Mouse (Mus musculus) left cerebral cortex, adult 2 months (tissue): ENCODE data around the gene Nim1k. TPM values are rescaled to one million over a fixed set of nuclear protein-coding genes. Genes with fewer than 3 reads are reported as not detected.

Source experiments
- DNase-seq, 2 experiments: peaks; one replicate each; pipeline ENCODE4 v3.0.0; 2021 to 2022; ENCODE audit warnings: low spot score in 2 of 2, mixed read lengths in 1 of 2; ENCODE audit errors: extremely low spot score in 1 of 2
- H3K27ac ChIP-seq: fragments of 200-600 bp; 2 replicates; pipeline ENCODE4 v1.8.1; 2022
- H3K4me3 ChIP-seq: fragments of 200-600 bp; 2 replicates; pipeline ENCODE4 v1.8.1; 2022
- CTCF ChIP-seq: fragments of 200-600 bp; IDR thresholded peaks from 2 replicates; pipeline ENCODE4 v1.8.1; 2022; ENCODE audit warnings: antibody characterized with exemption, mild to moderate bottlenecking, moderate library complexity
- intact Hi-C: fragments of 180-260 bp; cut with DNase I; formaldehyde crosslinking; loops from one replicate; pipeline ENCODE4 v1.15.1; 2025
- total RNA-seq, 2 experiments: library from RNA; stranded (reverse); gene quantifications; 2 replicates each; pipeline ENCODE4 v1.2.3; 2021

Nim1k gene
- total RNA-seq, 2 experiments from 2014 or later: 12.9 to 16.8 TPM

DNA sequence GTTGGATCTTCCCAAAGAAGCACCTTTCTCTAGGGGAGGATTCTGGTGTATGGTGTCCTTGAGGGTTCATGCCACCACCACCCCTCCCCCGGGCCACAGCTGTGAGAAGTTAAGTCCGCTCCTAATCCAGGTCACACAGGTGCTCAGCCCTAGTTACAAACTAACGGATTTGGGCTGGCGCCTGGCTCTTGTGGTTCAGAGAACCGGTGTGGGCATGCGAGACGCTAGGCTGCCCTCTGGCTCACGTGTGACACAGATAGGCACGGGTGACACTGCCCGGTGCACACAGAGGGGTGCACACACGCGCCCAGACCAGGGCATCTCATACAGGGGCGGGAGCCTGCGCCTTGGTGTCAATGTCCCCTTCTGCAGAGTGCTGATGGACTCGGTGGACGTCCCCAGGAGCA is 538 bp downstream of the Nim1k start:
- peak overlapping the region; percentile 95 for H3K27ac ChIP-seq
- no peak for TF ChIP-seq CTCF
- intact Hi-C loops: loop anchor here (2.0 kb wide), 1 partner anchor 64 kb away; the partner anchor contains the start of gene Hmgcs1
- peak; percentile 40 to 41 for DNase-seq
- H3K4me3 ChIP-seq: peak overlapping the region; percentile 72

- no peak for TF ChIP-seq CTCF
- no peak for DNase-seq
- H3K27ac ChIP-seq: peak overlapping the region; percentile 95
- peak overlapping the region; percentile 72 for H3K4me3 ChIP-seq
- intact Hi-C loops: loop anchor here (2.0 kb wide), 1 partner anchor 64 kb away; the partner anchor contains the start of gene Hmgcs1
Measured at GRCm38 (mm10) chr13:119754635-119755020, 1.1 kb downstream of the Nim1k start.

GRCm38 (mm10) chr13:119753859-119754634 is 1.6 kb downstream of the Nim1k start:
- no peak for DNase-seq
- intact Hi-C loops: loop anchor here (2.0 kb wide), 1 partner anchor 63 kb away; the partner anchor contains the start of gene Hmgcs1
- no peak; the same call in 1 of the 2 replicates for TF ChIP-seq CTCF
- Histone ChIP-seq H3K27ac (peak overlapping the region; percentile 95; the same call in 1 of the 2 replicates), H3K4me3 (peak overlapping the region; percentile 72)

DNA sequence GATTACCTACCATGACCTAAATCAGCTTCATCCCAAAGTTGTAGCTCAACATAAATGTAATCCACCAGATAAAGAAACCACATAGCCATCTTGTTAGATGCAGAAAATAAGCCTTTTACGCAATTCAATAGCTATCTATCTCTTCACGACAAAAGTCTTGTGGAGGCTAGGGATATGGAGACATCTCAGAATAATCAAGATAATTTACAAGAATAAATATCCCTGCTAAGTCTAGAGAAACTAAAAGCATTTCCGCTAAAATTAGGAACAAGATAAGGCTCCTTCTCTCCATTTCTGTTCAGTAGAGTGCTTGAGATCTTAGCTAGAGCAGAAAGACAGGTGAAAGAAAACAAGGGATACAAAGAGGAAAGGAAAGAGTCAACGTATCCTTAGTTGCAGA is 8.8 kb downstream of the Nim1k start:
- no peak for DNase-seq
- intact Hi-C loops: no loop called here
- no peak for TF ChIP-seq CTCF
- H3K27ac ChIP-seq: no peak overlapping the region
- H3K4me3 ChIP-seq: no peak overlapping the region

DNA sequence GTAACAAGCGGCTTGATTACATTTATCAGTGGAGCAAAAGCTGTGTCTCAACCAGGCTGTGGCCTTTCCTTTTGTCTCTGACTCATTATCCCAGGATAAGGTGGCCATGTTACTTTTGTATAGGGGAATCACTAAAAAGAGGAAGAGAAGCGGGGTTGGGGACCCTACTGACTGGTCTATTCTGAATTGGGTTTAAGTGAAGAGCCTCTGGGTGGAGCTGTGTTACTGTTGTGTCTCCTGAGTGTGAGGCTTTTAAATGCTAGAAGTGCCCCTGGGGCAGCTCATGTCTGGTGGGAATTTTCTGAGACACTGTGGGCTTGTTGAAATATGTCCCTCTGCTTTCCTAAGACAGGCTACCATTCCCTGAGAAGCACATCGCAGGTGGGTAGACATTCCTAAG is 12.2 kb downstream of the Nim1k start:
- Histone ChIP-seq H3K4me3 (no peak overlapping the region), H3K27ac (peak overlapping the region; percentile 64)
- intact Hi-C loops: loop anchor here (2.0 to 5.0 kb wide), 2 partner anchors 13 to 96 kb away; no protein-coding TSS in a partner anchor
- DNase-seq: no peak
- no peak; the same call in 1 of the 2 replicates for TF ChIP-seq CTCF

GRCm38 (mm10) chr13:119742711-119743415 is 12.8 kb downstream of the Nim1k start:
- DNase-seq: no peak

GRCm38 (mm10) chr13:119741390-119742237 is 14.1 kb downstream of the Nim1k start:
- no peak for DNase-seq
- no peak for TF ChIP-seq CTCF

More at GRCm38 (mm10) chr13:119742711-119743415, 12.8 kb downstream of the Nim1k start:
- intact Hi-C loops: loop anchor here (2.0 to 5.0 kb wide), 2 partner anchors 14 to 96 kb away; no protein-coding TSS in a partner anchor
- no peak overlapping the region for H3K4me3 ChIP-seq
- TF ChIP-seq CTCF: no peak
- peak overlapping the region; percentile 64 for H3K27ac ChIP-seq

DNA sequence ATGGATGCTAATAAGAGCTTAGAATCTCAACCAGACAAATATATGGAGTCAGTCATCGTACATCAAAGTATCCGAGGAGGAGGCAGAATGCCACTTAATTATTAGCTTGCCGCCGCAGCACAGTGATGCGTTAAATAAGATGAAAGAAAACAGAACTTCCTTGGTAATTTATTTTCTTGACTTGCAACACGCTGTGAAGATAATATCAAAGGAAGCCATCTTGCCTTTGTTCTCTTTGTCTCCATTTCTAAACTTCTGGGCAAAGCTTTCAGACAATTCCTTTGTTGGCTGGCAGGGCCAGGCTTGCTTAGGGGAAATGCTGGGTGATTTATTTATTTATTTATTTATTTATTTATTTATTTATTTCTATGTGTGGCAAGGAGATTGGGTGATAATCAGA is 24.2 kb downstream of the Nim1k start:
- DNase-seq: no peak
- TF ChIP-seq CTCF: no peak
- no peak overlapping the region for H3K4me3 ChIP-seq
- H3K27ac ChIP-seq: no peak overlapping the region
- intact Hi-C loops: no loop called here

More at GRCm38 (mm10) chr13:119741390-119742237, 14.1 kb downstream of the Nim1k start:
- intact Hi-C loops: loop anchor here (2.0 to 5.0 kb wide), 3 partner anchors 15 to 94 kb away; partner anchors contain the start of gene Zfp131
- Histone ChIP-seq H3K4me3 (peak overlapping the region; percentile 31), H3K27ac (peak overlapping the region; percentile 58; the same call in 1 of the 2 replicates)

- no peak for TF ChIP-seq CTCF
- intact Hi-C loops: loop anchor here (5.0 kb wide), 1 partner anchor 87 kb away; no protein-coding TSS in a partner anchor
- DNase-seq: no peak
- H3K27ac ChIP-seq: no peak overlapping the region
- no peak overlapping the region for H3K4me3 ChIP-seq
Measured at GRCm38 (mm10) chr13:119729406-119729805, 26.3 kb downstream of the Nim1k start.

DNA sequence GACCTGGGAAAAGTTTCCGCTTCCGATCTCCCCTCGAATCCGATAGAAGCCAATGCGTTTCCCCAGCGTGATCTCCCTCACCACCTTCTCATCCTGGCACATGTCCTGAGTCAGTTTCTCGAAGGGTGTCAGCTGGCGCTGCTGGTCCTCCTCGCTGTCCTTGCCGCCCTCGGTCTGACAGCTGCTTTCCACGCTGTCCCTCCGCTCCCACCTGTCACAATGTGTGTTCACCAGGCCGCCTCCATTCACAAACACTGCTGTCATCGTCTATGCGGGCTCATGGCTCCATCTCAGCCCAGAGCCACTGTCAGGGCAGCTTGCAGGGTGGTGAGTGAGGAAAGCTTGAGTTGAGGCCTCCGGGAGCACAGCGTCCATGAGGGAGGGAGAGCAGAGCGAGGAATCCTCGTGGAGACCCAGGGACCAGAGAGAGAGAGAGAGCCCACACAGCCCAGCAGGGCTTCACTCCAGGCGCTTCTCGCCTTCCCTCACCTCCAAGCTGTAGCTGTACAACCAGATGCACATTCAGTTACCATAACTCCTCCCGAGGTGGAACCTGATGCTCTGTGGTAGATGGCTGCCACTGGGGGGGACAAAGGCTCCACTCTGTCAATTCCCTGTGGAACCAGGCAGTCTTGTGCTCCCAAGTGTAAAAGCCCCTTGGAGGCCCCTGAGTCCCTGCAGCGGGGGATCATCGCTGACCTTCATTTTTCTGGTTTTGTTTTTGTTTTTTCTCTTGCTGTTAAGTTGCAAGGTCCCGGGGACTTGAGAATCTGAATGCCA is 27.9 kb downstream of the Nim1k start:
- intact Hi-C loops: loop anchor here (5.0 kb wide), 1 partner anchor 85 kb away; no protein-coding TSS in a partner anchor
- no peak overlapping the region for H3K27ac ChIP-seq
- H3K4me3 ChIP-seq: no peak overlapping the region
- no peak for TF ChIP-seq CTCF
- DNase-seq: peak in 1 of 2 experiments; percentile 56
